Mouse (Mus musculus): ENCODE results near the gene Klhl41. TPM values are rescaled to one million over a fixed set of nuclear protein-coding genes. Genes with fewer than 3 reads are reported as not detected.
A peak's percentile ranks its signal among the peaks of the same experiment; 100 is the strongest.

Klhl41 gene
- polyA plus RNA-seq, 1 experiment from 2014 or later, result 0.23 TPM

DNA sequence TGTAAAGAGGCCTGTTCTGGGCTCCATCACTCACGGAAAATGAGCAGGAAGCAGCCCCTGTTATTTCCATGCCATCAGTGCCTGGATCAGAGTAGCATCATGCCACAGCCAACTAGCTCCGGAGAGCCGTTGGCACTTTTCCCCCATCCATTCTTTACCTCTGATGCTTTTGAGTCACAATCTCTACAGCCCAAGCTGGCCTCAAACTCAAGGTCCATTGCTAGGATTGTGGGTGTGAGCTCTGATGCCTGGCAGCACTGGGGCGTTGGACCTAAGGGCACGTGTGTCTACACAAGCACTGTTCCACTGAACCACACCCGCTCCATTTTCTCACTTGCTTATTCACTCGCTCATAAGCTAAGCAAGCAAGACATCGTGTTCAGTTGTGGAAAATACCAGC, 30.5 kb downstream of the Klhl41 start:
- 96% methylated on average over 8 of the region's 8 CpGs for WGBS
- no peaks in the 10 kb centered on the region for H3K4me1 ChIP-seq (ENCODE audit: control insufficient read depth, insufficient read depth, low read length)
- H3K4me2 ChIP-seq (ENCODE audit: low read length), result no peak overlapping the region
- ATAC-seq, result no peak
- no peak overlapping the region for H3K9ac ChIP-seq (ENCODE audit: low read depth, low read length)
- H3K27ac ChIP-seq (ENCODE audit: low read length), result no peak overlapping the region
- H3K36me3 ChIP-seq (ENCODE audit: control insufficient read depth, insufficient read depth, low read length), result peaks cover 43% of the 10 kb centered on the region
- peaks cover 2% of the 10 kb centered on the region; the same call in 1 of the 2 replicates for H3K9me3 ChIP-seq (replicated peaks; ENCODE audit: control insufficient read depth, low read length, poor library complexity, severe bottlenecking)
- H3K4me3 ChIP-seq (ENCODE audit: low read depth, low read length), result no peak overlapping the region
- no peaks in the 10 kb centered on the region for H3K27me3 ChIP-seq (ENCODE audit: control insufficient read depth, insufficient read depth, low read depth, low read length)

DNA sequence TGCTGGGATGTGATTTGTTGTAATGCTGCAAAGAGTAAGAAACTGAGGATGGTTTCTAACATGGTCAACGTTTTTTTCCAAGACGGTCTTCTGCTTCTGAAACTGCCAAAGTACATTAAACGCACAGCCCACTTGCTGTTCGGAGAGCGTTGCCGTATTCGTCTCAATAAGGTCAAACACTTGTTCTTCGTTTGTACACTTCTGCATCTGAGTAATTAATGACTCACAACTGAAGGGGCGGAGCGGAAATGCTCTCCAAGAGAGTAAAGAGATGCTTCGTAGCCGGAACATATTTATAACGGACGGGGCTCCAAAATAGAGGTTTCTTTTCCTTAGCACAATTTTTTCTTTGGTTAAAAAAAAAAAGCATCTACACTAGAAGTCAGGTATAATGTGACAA, 42.3 kb downstream of the Klhl41 start:
- H3K4me2 ChIP-seq (ENCODE audit: low read length), result peak overlapping the region; percentile 78; the same call in 1 of the 2 replicates
- H3K9me3 ChIP-seq (replicated peaks; ENCODE audit: control insufficient read depth, low read length, poor library complexity, severe bottlenecking), result no peaks in the 10 kb centered on the region
- WGBS, result 91% methylated on average over 14 of the region's 14 CpGs
- no peak overlapping the region for H3K27ac ChIP-seq (ENCODE audit: low read length)
- ATAC-seq, result no peak
- H3K36me3 ChIP-seq (ENCODE audit: control insufficient read depth, insufficient read depth, low read length), result peaks cover 2% of the 10 kb centered on the region
- H3K27me3 ChIP-seq (ENCODE audit: control insufficient read depth, insufficient read depth, low read depth, low read length), result no peaks in the 10 kb centered on the region
- H3K4me1 ChIP-seq (ENCODE audit: control insufficient read depth, insufficient read depth, low read length), result peaks cover 11% of the 10 kb centered on the region
- no peak overlapping the region for H3K4me3 ChIP-seq (ENCODE audit: low read depth, low read length)
- H3K9ac ChIP-seq (ENCODE audit: low read depth, low read length), result no peak overlapping the region

DNA sequence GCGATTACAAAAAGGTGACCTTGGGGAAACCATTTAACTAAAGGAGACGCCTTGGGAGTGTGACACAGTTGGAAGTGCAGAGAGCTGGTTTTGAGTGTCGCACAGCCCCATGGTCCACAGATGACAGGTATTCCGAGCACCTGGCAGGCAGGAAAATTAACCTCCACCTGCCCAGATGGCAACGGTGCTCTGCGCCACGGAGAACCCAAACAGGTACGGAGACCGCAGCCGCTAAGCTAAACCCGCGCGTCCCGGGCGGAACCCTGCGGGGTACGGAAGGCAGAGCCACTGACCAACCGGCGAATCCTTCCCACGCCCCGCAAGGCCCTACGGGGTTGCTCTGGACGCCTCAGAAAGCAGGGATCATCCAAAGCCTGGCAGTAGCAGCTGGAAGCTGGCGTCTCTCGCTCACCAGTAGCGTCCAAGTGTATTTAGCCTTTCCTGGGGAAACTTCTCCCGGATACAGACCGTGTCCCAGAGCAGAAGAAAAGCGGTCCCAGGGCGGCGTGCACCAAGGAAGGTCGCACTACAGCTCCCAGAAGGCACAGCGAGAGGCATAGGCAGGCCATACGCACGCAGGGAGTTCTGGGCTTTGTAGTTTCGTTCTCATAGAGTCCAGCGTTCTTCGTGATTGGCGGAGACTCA, 43.2 kb downstream of the Klhl41 start, which contains the start of gene Fastkd1:
Fastkd1 (minus strand) TSS at position 536 of the 645 bp plus-strand sequence.
- Histone ChIP-seq H3K27me3 (ENCODE audit: control insufficient read depth, insufficient read depth, low read depth, low read length) (no peaks in the 10 kb centered on the region), H3K4me1 (ENCODE audit: control insufficient read depth, insufficient read depth, low read length) (peaks cover 11% of the 10 kb centered on the region), H3K36me3 (ENCODE audit: control insufficient read depth, insufficient read depth, low read length) (no peaks in the 10 kb centered on the region), H3K9me3 (replicated peaks; ENCODE audit: control insufficient read depth, low read length, poor library complexity, severe bottlenecking) (no peaks in the 10 kb centered on the region), H3K4me3 (ENCODE audit: low read depth, low read length) (peak within 1 kb of the TSS; percentile 73), H3K4me2 (ENCODE audit: low read length) (peak within 1 kb of the TSS; percentile 78), H3K9ac (ENCODE audit: low read depth, low read length) (peak within 1 kb of the TSS; percentile 80), H3K27ac (ENCODE audit: low read length) (peak within 1 kb of the TSS; percentile 75)
- WGBS, result under 1% methylated on average over 39 of the region's 39 CpGs
- peak; percentile 100 for ATAC-seq

DNA sequence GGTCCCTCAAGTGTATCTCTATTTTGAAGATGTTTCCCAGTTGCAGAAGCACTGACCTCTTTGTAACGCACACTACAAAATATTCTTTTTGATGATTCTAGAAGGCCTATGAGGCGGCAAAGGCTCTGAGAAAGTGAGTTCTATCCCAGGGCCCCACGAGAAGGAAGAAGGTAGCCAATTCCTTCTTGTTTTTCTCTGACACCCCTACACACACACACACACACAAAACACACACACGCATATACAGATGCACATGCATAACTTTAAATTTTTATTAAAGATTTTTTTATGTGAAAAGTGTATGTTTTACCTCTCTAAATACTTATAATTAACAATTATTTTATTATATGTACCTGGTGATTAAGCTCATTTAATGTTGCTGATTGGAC, 43.7 kb downstream of the Klhl41 start:
- no peaks in the 10 kb centered on the region for H3K36me3 ChIP-seq (ENCODE audit: control insufficient read depth, insufficient read depth, low read length)

DNA sequence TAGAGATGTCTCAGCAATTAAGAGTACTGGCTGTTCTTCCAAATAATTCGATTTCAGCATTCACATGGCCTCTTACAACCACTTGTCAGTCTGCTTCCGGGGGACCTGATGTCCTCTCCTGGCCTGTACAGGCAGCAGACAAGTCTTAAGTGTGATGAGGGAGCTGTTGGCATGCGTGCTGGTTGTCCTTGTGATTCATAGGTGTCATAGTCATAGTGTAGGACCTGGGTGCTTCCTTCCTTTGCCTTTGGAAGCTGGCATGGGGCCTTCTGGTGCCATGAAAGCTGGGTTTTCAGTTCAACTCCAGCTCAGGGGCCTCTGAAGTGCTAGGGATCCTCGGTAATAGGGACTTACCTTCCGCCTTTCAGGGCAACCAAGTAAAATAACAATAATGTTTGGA, 44.2 kb downstream of the Klhl41 start:
- Histone ChIP-seq H3K27ac (ENCODE audit: low read length) (no peak overlapping the region), H3K9ac (ENCODE audit: low read depth, low read length) (no peak overlapping the region), H3K4me2 (ENCODE audit: low read length) (no peak overlapping the region), H3K36me3 (ENCODE audit: control insufficient read depth, insufficient read depth, low read length) (no peaks in the 10 kb centered on the region), H3K4me1 (ENCODE audit: control insufficient read depth, insufficient read depth, low read length) (peaks cover 11% of the 10 kb centered on the region), H3K27me3 (ENCODE audit: control insufficient read depth, insufficient read depth, low read depth, low read length) (no peaks in the 10 kb centered on the region), H3K4me3 (ENCODE audit: low read depth, low read length) (no peak overlapping the region), H3K9me3 (replicated peaks; ENCODE audit: control insufficient read depth, low read length, poor library complexity, severe bottlenecking) (no peaks in the 10 kb centered on the region)
- ATAC-seq, result no peak
- WGBS, result 85% methylated on average over 5 of the region's 5 CpGs

More for the DNA sequence above, 43.7 kb downstream of the Klhl41 start:
- no peaks in the 10 kb centered on the region for H3K27me3 ChIP-seq (ENCODE audit: control insufficient read depth, insufficient read depth, low read depth, low read length)
- H3K4me1 ChIP-seq (ENCODE audit: control insufficient read depth, insufficient read depth, low read length), result peaks cover 11% of the 10 kb centered on the region
- H3K9ac ChIP-seq (ENCODE audit: low read depth, low read length), result no peak overlapping the region
- H3K27ac ChIP-seq (ENCODE audit: low read length), result no peak overlapping the region
- peak overlapping the region; percentile 78 for H3K4me2 ChIP-seq (ENCODE audit: low read length)
- peak; percentile 65 for ATAC-seq
- H3K4me3 ChIP-seq (ENCODE audit: low read depth, low read length), result peak overlapping the region; percentile 73
- WGBS, result 29% methylated on average over 4 of the region's 4 CpGs
- H3K9me3 ChIP-seq (replicated peaks; ENCODE audit: control insufficient read depth, low read length, poor library complexity, severe bottlenecking), result no peaks in the 10 kb centered on the region

DNA sequence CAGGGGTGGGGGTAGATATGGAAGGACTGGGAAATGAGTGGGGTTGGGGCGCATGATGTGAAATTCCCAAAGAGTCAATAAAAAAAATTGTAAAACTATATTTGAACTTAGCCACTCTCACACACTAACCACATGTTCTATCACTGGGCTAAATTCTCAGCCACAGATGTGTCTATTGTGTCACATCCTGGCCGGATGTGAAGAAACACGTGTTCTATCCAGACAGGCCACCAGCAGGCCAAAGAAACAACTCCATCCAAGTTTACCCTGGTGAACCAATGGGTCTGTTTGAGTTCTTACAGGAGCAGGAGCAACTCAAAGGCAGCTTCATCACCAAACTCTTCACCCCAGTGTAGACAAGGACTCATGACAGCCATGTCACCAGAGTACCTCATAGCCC, 46.6 kb downstream of the Klhl41 start:
- Histone ChIP-seq H3K27me3 (ENCODE audit: control insufficient read depth, insufficient read depth, low read depth, low read length) (no peaks in the 10 kb centered on the region), H3K4me2 (ENCODE audit: low read length) (no peak overlapping the region), H3K9ac (ENCODE audit: low read depth, low read length) (no peak overlapping the region), H3K27ac (ENCODE audit: low read length) (no peak overlapping the region), H3K4me1 (ENCODE audit: control insufficient read depth, insufficient read depth, low read length) (peaks cover 9% of the 10 kb centered on the region), H3K36me3 (ENCODE audit: control insufficient read depth, insufficient read depth, low read length) (no peaks in the 10 kb centered on the region), H3K4me3 (ENCODE audit: low read depth, low read length) (no peak overlapping the region), H3K9me3 (replicated peaks; ENCODE audit: control insufficient read depth, low read length, poor library complexity, severe bottlenecking) (no peaks in the 10 kb centered on the region)
- WGBS, result 84% methylated on average over 3 of the region's 3 CpGs
- no peak for ATAC-seq

DNA sequence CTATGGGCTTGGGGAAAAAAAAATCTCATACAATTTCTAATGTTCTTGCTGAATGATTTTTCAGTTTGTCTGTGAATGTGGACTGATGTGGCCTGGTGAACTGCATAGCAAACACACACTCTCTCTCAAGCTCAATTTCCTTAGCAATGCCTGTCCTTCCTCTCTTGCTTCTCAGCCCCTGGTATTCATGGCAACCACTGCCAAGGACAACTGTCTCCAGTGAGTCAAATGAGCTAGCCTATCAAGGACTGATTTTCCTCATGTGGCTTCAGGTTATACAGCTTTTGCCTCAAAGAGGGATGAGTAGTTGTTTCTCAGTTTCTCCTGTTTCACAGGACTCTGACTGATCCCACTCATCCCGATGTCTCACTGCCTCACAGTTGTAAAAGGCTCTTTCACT, 49.2 kb downstream of the Klhl41 start:
- no peaks in the 10 kb centered on the region for H3K36me3 ChIP-seq (ENCODE audit: control insufficient read depth, insufficient read depth, low read length)
- no peak overlapping the region for H3K27ac ChIP-seq (ENCODE audit: low read length)
- no peak overlapping the region for H3K4me3 ChIP-seq (ENCODE audit: low read depth, low read length)
- WGBS, result 93% methylated on average over 1 of the region's 1 CpGs
- H3K27me3 ChIP-seq (ENCODE audit: control insufficient read depth, insufficient read depth, low read depth, low read length), result no peaks in the 10 kb centered on the region
- no peak overlapping the region for H3K4me2 ChIP-seq (ENCODE audit: low read length)
- no peak overlapping the region for H3K9ac ChIP-seq (ENCODE audit: low read depth, low read length)
- no peaks in the 10 kb centered on the region for H3K9me3 ChIP-seq (replicated peaks; ENCODE audit: control insufficient read depth, low read length, poor library complexity, severe bottlenecking)
- no peak for ATAC-seq
- H3K4me1 ChIP-seq (ENCODE audit: control insufficient read depth, insufficient read depth, low read length), result peaks cover 5% of the 10 kb centered on the region

DNA sequence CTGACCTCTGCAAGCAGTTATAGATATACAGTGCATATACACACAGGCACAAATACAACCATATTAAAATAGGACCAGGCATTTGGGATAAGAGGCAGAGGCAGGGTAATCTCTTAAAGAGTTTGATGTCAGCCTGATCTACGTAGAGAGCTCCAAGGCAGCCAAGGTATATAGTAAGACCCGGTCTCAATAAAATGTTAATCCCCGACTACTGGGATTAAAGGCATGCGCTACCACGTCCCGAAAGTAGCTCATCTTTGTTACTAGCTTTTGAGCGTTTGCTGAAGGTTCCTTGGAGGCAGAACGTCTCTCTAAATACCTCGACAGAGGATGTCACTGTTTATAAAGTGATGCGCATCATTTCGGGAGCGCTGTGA, 52.3 kb downstream of the Klhl41 start, which contains the start of gene Ppig:
Ppig (plus strand) TSS at position 273 of the 377 bp plus-strand sequence.
- H3K27me3 ChIP-seq (ENCODE audit: control insufficient read depth, insufficient read depth, low read depth, low read length), result no peaks in the 10 kb centered on the region
- H3K9ac ChIP-seq (ENCODE audit: low read depth, low read length), result peak within 1 kb of the TSS; percentile 90
- no peaks in the 10 kb centered on the region for H3K36me3 ChIP-seq (ENCODE audit: control insufficient read depth, insufficient read depth, low read length)
- no peak; the same call in 1 of the 2 replicates for ATAC-seq
- peak within 1 kb of the TSS; percentile 71 for H3K4me2 ChIP-seq (ENCODE audit: low read length)
- peak within 1 kb of the TSS; percentile 92 for H3K27ac ChIP-seq (ENCODE audit: low read length)
- no peaks in the 10 kb centered on the region for H3K9me3 ChIP-seq (replicated peaks; ENCODE audit: control insufficient read depth, low read length, poor library complexity, severe bottlenecking)
- peak within 1 kb of the TSS; percentile 97 for H3K4me3 ChIP-seq (ENCODE audit: low read depth, low read length)
- peaks cover 16% of the 10 kb centered on the region for H3K4me1 ChIP-seq (ENCODE audit: control insufficient read depth, insufficient read depth, low read length)
- WGBS, result 3% methylated on average over 12 of the region's 12 CpGs

DNA sequence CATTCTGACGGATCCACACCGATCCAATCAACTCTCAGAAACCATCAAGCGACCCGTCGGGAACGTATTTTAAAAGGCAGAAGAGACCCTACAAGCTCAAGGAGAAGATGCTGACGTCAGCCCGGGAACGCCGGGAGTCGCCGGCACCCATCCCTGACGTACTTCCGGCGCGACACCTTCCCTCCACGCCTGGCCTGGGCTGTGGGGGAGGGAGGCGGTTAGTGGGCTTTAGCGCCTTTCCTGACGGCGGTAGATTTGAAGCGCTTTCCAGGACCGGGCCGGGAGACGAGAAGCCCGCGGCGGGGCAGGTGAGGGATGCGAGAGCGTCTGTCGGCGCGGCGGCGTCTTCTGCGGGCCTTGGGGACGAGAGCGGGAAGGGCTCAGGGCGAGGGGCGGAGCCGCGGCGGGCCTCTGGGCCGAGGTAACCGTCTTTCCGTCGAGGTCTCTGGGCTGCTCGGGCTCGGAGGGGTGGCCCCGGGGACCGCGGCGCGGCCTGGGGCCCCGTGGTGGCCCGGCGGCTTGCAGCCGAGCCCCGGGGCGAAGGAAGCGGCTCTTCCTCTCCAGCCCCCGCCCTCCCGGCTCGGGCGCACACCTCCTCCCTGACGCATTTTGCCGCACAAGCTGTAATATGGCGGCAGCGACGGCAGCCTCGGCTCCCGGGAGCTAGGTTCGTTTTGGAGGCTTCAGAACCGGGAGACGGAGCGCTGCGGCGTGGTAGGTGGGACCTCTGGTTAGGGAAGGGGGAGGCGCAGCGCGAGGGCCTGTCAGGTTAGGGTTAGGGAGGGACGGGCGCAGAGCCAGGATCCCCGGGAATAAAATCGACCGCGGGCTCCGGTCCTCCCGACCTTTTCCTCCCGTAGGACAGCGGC, 53.0 kb downstream of the Klhl41 start:
- Histone ChIP-seq H3K9me3 (replicated peaks; ENCODE audit: control insufficient read depth, low read length, poor library complexity, severe bottlenecking) (no peaks in the 10 kb centered on the region), H3K4me1 (ENCODE audit: control insufficient read depth, insufficient read depth, low read length) (peaks cover 16% of the 10 kb centered on the region), H3K9ac (ENCODE audit: low read depth, low read length) (peak overlapping the region; percentile 90), H3K4me2 (ENCODE audit: low read length) (peak overlapping the region; percentile 71), H3K27ac (ENCODE audit: low read length) (peak overlapping the region; percentile 92), H3K36me3 (ENCODE audit: control insufficient read depth, insufficient read depth, low read length) (no peaks in the 10 kb centered on the region), H3K4me3 (ENCODE audit: low read depth, low read length) (peak overlapping the region; percentile 97), H3K27me3 (ENCODE audit: control insufficient read depth, insufficient read depth, low read depth, low read length) (no peaks in the 10 kb centered on the region)
- WGBS, result 0% methylated on average over 79 of the region's 91 CpGs
- peak; percentile 98 for ATAC-seq
